Mouse (Mus musculus) G1E (cell line): ENCODE measurements around the gene Mfsd12.

Experiments used
- CTCF ChIP-seq: IDR thresholded peaks from 2 replicates; pipeline ENCODE4 v1.5.1; 2012; ENCODE audit warnings: low read depth, low read length, inconsistent platforms, mixed read lengths
- GATA1 ChIP-seq: IDR thresholded peaks from 2 replicates; pipeline ENCODE4 v1.6.1; 2012; ENCODE audit warnings: borderline replicate concordance, low read length, inconsistent platforms, mixed read lengths
- GATA2 ChIP-seq: IDR thresholded peaks from 2 replicates; pipeline ENCODE4 v1.6.1; 2012; ENCODE audit warnings: low read depth, low read length, inconsistent platforms, borderline replicate concordance
- POLR2AphosphoS5 ChIP-seq: IDR thresholded peaks from 2 replicates; pipeline ENCODE4 v1.6.1; 2012; ENCODE audit warnings: low read depth, low read length, inconsistent platforms; ENCODE audit not compliant: insufficient replicate concordance
- TAL1 ChIP-seq: conservative IDR thresholded peaks from 2 replicates; pipeline ENCODE4 v1.6.1; 2012; ENCODE audit warnings: low read depth, low read length, inconsistent platforms, mixed read lengths

DNA sequence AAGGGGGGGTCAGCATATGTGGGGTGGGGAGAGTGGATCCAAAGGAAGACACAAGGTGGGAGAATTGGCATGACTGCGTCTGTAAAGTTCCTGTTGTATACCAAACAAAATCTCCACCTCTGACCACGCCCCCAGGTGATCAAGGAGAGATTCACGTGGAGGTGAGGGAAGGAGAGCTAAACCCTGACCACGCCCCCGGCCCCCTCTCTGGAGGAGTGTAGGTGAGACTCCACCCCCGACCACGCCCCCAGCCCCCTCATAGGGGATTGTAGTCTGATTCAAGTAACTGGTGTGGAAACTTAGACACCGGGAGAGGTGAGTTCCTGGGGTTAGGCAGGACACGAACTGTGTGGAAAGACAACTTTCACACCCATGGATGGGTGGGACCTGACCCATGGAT, 46.8 kb downstream of the Mfsd12 start:
- no peak for TF ChIP-seq GATA2
- no peak for TF ChIP-seq CTCF
- TF ChIP-seq GATA1 = no peak
- TF ChIP-seq POLR2AphosphoS5 = no peak
- no peak for TF ChIP-seq TAL1
